Mouse (Mus musculus): Measurements from ENCODE around the gene Kcnq5. TPM values are rescaled to one million over a fixed set of nuclear protein-coding genes. Genes with fewer than 3 reads are reported as not detected.

Kcnq5 gene
- polyA plus RNA-seq, 1 experiment from 2014 or later: 2.4 TPM

- H3K27ac ChIP-seq: no peak overlapping the region
- H3K9ac ChIP-seq: no peak overlapping the region
- no peaks in the 10 kb centered on the region for H3K4me1 ChIP-seq
- no peak overlapping the region for H3K4me2 ChIP-seq
- no peak for ATAC-seq (ENCODE audit: insufficient number of reproducible peaks, insufficient read depth, low FRiP score, low TSS enrichment, low read depth)
- no peaks in the 10 kb centered on the region for H3K36me3 ChIP-seq
- H3K4me3 ChIP-seq: no peak overlapping the region
- H3K9me3 ChIP-seq: no peaks in the 10 kb centered on the region
- WGBS: 43% methylated on average over 1 of the region's 1 CpGs
- no peaks in the 10 kb centered on the region for H3K27me3 ChIP-seq
Measured at GRCm38 (mm10) chr1:21530823-21531222, 430.9 kb downstream of the Kcnq5 start.

DNA sequence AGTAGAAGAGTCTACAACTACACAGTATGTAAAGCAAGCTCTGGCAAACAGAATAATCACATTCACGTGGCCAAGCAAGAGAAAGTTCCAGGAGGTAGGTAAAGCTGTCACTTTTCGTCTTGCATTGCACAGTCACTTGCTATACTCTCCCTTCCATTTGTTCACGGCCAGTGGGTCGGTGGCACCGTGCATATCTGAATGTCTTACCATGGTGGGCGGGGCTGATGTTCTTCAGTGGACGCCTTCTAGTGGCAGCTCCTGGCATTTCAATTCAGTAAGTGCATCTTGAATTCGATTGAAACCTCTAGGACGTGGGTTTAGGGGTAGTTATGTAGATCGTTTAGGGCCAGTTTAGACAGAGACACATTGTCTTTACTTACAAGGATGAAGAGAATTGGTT is 439.7 kb downstream of the Kcnq5 start:
- Histone ChIP-seq H3K4me2 (no peak overlapping the region), H3K9ac (no peak overlapping the region), H3K4me1 (no peaks in the 10 kb centered on the region), H3K4me3 (no peak overlapping the region), H3K36me3 (no peaks in the 10 kb centered on the region), H3K27me3 (no peaks in the 10 kb centered on the region), H3K27ac (0 out of 2 replicates have a peak overlapping the region, but pooled peaks have one; percentile 17), H3K9me3 (no peaks in the 10 kb centered on the region)
- 32% methylated on average over 10 of the region's 10 CpGs for WGBS
- no peak for ATAC-seq (ENCODE audit: insufficient number of reproducible peaks, insufficient read depth, low FRiP score, low TSS enrichment, low read depth)

GRCm38 (mm10) chr1:21521475-21521874 is 440.3 kb downstream of the Kcnq5 start:
- ATAC-seq (ENCODE audit: insufficient number of reproducible peaks, insufficient read depth, low FRiP score, low TSS enrichment, low read depth): peak; percentile 71
- Histone ChIP-seq H3K36me3 (no peaks in the 10 kb centered on the region), H3K27me3 (no peaks in the 10 kb centered on the region), H3K9ac (no peak overlapping the region), H3K4me2 (no peak overlapping the region), H3K4me1 (no peaks in the 10 kb centered on the region), H3K4me3 (no peak overlapping the region), H3K9me3 (no peaks in the 10 kb centered on the region), H3K27ac (no peak overlapping the region)
- WGBS: 19% methylated on average over 8 of the region's 8 CpGs

DNA sequence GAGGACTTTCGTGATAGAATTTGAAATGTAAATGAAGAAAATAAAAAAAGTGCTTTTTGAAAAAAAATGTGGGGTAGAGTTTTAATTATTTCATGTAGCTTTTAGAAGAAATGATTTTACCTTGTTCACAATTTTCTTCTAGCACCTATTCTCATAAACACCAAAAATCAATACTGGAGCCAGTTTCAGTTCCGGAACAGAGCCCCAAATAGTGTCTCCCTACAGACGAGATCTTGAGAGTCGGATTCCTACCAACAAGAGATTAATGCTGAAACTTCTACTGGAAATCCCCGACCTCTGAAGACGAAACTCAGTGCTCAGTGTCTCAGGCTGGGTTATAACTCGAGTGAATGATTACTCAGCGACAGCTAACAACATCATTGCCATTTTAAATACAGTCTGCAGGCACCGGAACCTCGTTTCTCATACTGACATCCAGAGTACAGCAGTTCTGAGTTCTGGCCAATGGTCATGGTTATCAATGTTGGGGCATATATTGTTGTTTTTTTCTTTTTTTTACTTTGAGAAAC is 441.6 kb downstream of the Kcnq5 start:
- no peak overlapping the region for H3K9ac ChIP-seq
- WGBS: 67% methylated on average over 10 of the region's 10 CpGs
- H3K9me3 ChIP-seq: no peaks in the 10 kb centered on the region
- ATAC-seq (ENCODE audit: insufficient number of reproducible peaks, insufficient read depth, low FRiP score, low TSS enrichment, low read depth): no peak
- no peaks in the 10 kb centered on the region for H3K4me1 ChIP-seq
- no peak overlapping the region for H3K4me3 ChIP-seq
- no peaks in the 10 kb centered on the region for H3K27me3 ChIP-seq
- H3K36me3 ChIP-seq: no peaks in the 10 kb centered on the region
- no peak overlapping the region for H3K4me2 ChIP-seq
- H3K27ac ChIP-seq: no peak overlapping the region

- Histone ChIP-seq H3K4me3 (no peak overlapping the region), H3K9me3 (no peaks in the 10 kb centered on the region), H3K27me3 (no peaks in the 10 kb centered on the region), H3K9ac (no peak overlapping the region), H3K4me1 (0 out of 2 replicates have a peak, but pooled peaks cover 4% of the 10 kb centered on the region), H3K27ac (no peak overlapping the region), H3K4me2 (no peak overlapping the region), H3K36me3 (no peaks in the 10 kb centered on the region)
- no peak for ATAC-seq (ENCODE audit: insufficient number of reproducible peaks, insufficient read depth, low FRiP score, low TSS enrichment, low read depth)
- WGBS: 85% methylated on average over 7 of the region's 7 CpGs
Measured at GRCm38 (mm10) chr1:21506665-21507064, 455.1 kb downstream of the Kcnq5 start.

DNA sequence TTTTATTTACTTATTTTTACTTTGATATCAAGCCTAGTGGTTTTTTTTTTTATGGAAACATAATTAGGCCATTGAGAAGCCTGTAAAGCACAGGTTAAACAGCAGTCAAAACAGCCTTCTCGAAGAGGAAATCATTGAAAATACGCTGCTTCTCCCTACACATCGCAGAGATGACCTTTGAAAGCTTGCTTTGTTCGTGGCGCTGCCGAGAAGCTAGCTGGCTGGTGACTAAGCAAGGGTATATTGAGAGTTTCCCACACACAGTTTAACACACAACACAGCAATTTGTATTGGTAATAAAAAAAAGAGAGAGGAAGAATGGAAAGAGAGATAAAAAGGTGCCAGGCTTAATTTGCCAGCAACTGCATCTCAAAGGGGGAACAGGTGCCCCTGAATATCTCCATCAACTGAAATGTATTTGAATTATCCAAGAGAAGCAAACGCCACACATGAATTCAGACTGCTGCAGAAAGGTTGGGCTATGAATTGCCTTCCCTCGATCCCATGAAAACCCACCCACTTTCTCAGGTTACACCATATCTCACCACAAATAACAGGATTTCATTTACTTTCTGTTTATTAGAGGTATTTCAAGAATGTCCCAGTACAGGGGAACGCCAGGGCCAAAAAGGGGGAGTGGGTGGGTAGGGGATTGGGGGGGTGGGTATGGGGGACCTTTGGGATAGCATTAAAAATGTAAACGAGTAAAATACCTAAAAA is 461.8 kb downstream of the Kcnq5 start:
- H3K4me3 ChIP-seq: no peak overlapping the region
- 22% methylated on average over 10 of the region's 10 CpGs for WGBS
- peak overlapping the region; percentile 11; the same call in 1 of the 2 replicates for H3K4me2 ChIP-seq
- H3K9ac ChIP-seq: no peak overlapping the region
- no peaks in the 10 kb centered on the region for H3K9me3 ChIP-seq
- H3K27ac ChIP-seq: peak overlapping the region; percentile 57; the same call in 1 of the 2 replicates
- no peak for ATAC-seq (ENCODE audit: insufficient number of reproducible peaks, insufficient read depth, low FRiP score, low TSS enrichment, low read depth)
- peaks cover 7% of the 10 kb centered on the region for H3K4me1 ChIP-seq
- H3K36me3 ChIP-seq: no peaks in the 10 kb centered on the region
- H3K27me3 ChIP-seq: no peaks in the 10 kb centered on the region

DNA sequence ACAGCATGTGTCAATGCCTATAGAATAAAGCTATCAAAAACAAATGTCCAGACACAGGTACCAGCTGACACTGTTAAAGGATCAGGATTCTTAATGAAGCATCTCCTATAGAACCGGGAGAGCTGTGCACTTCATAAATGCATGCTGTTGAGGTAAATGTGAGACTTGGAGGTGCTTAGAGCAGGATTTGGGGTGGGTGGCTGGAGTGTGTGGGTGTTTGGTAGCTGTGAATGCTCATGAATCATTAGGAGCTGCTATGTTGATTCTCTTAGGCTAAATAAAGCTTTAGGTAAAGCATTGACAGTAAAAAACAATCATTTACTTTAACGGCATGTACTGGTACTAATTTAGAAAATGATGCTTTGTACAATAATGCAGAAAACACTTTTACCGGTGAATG is 465.4 kb downstream of the Kcnq5 start:
- WGBS: 83% methylated on average over 3 of the region's 3 CpGs
- no peak overlapping the region for H3K9ac ChIP-seq
- H3K9me3 ChIP-seq: no peaks in the 10 kb centered on the region
- no peak for ATAC-seq (ENCODE audit: insufficient number of reproducible peaks, insufficient read depth, low FRiP score, low TSS enrichment, low read depth)
- H3K4me3 ChIP-seq: no peak overlapping the region
- H3K27ac ChIP-seq: no peak overlapping the region
- no peak overlapping the region for H3K4me2 ChIP-seq
- peaks cover 7% of the 10 kb centered on the region for H3K4me1 ChIP-seq
- H3K27me3 ChIP-seq: no peaks in the 10 kb centered on the region
- no peaks in the 10 kb centered on the region for H3K36me3 ChIP-seq

DNA sequence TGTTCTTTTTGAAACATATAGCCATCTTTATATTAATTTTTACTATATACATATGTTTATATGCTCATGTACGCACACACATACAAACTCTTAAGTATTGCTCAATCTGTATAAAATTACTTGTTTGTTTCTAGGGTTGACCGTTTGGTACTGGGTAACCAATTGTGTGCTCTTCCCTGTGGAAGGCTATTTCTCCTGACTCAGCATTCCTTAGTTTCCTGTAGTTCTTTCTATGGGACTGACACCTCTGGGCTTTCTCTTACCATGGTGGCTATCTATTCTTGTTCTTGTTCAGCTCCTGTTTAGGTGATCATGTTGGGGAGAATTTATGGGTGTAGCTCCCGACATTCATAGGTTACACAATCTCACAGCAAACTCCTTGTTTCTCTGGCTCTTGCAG is 473.1 kb downstream of the Kcnq5 start:
- Histone ChIP-seq H3K4me1 (no peaks in the 10 kb centered on the region), H3K9ac (no peak overlapping the region), H3K27ac (no peak overlapping the region), H3K27me3 (no peaks in the 10 kb centered on the region), H3K4me3 (no peak overlapping the region), H3K9me3 (no peaks in the 10 kb centered on the region), H3K4me2 (no peak overlapping the region), H3K36me3 (no peaks in the 10 kb centered on the region)
- ATAC-seq (ENCODE audit: insufficient number of reproducible peaks, insufficient read depth, low FRiP score, low TSS enrichment, low read depth): no peak
- WGBS: 83% methylated on average over 3 of the region's 3 CpGs

GRCm38 (mm10) chr1:21486266-21486665 is 475.5 kb downstream of the Kcnq5 start:
- no peaks in the 10 kb centered on the region for H3K27me3 ChIP-seq
- H3K9ac ChIP-seq: no peak overlapping the region
- ATAC-seq (ENCODE audit: insufficient number of reproducible peaks, insufficient read depth, low FRiP score, low TSS enrichment, low read depth): no peak
- H3K4me1 ChIP-seq: no peaks in the 10 kb centered on the region
- no peak overlapping the region for H3K4me2 ChIP-seq
- H3K36me3 ChIP-seq: no peaks in the 10 kb centered on the region
- H3K27ac ChIP-seq: no peak overlapping the region
- H3K9me3 ChIP-seq: no peaks in the 10 kb centered on the region
- H3K4me3 ChIP-seq: no peak overlapping the region
- WGBS: 48% methylated on average over 5 of the region's 5 CpGs

GRCm38 (mm10) chr1:21469311-21469710 is 492.4 kb downstream of the Kcnq5 start:
- Histone ChIP-seq H3K27ac (no peak overlapping the region), H3K9me3 (no peaks in the 10 kb centered on the region), H3K4me3 (no peak overlapping the region), H3K27me3 (no peaks in the 10 kb centered on the region), H3K9ac (no peak overlapping the region), H3K4me2 (no peak overlapping the region), H3K4me1 (peaks cover 6% of the 10 kb centered on the region; the same call in 1 of the 2 replicates), H3K36me3 (no peaks in the 10 kb centered on the region)
- no peak for ATAC-seq (ENCODE audit: insufficient number of reproducible peaks, insufficient read depth, low FRiP score, low TSS enrichment, low read depth)
- 62% methylated on average over 6 of the region's 6 CpGs for WGBS

DNA sequence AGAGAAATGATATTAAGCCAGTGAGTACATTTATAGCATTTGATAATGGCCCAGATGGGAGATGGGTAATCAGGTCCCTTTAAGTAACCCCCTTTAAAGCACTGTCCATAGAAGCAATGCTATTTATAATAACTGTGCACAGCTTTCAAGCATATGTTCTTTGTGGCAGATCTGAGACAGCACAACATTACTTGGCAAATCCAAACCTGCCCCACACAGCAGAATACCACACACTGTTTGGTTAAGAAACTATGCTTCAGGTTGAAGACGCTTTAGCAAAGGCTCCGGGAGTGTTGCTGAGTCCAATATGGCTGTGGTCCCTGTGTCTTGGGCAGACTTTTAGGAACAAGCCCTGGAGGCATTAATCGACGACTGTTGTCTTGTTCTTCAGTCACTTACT is 495.3 kb downstream of the Kcnq5 start:
- no peak for ATAC-seq (ENCODE audit: insufficient number of reproducible peaks, insufficient read depth, low FRiP score, low TSS enrichment, low read depth)
- H3K9ac ChIP-seq: no peak overlapping the region
- no peak overlapping the region for H3K4me2 ChIP-seq
- H3K36me3 ChIP-seq: no peaks in the 10 kb centered on the region
- H3K4me3 ChIP-seq: no peak overlapping the region
- 71% methylated on average over 4 of the region's 4 CpGs for WGBS
- peaks cover 6% of the 10 kb centered on the region; the same call in 1 of the 2 replicates for H3K4me1 ChIP-seq
- no peaks in the 10 kb centered on the region for H3K9me3 ChIP-seq
- no peak overlapping the region for H3K27ac ChIP-seq
- no peaks in the 10 kb centered on the region for H3K27me3 ChIP-seq
